Mouse (Mus musculus): Measurements from ENCODE around the gene Arnt2. TPM values are rescaled to one million over a fixed set of nuclear protein-coding genes. Genes with fewer than 3 reads are reported as not detected.

The Arnt2 gene
- polyA plus RNA-seq, 1 experiment from 2014 or later = 30.9 TPM

DNA sequence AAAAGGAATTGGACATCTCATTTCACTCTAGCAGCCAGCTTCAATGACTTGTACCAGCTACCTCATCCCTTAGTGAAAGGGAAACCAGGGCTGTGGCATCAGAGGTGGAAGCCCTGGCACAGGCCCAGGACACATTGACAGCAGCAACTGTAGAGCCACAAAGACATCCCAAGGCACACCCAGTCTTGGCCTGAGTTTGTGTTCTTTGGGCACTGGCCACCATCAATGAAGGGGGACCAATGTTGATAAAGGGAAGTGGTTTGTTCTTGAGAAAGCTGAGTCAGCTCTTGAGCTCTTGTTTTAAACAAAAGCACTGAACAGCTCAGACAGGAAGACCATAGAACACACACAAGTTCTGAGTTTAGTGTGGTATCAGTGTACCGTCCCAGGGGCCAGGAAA lies 130.7 kb downstream of the Arnt2 start:
- DNase-seq (ENCODE audit: low spot score) = no peak
- H3K27ac ChIP-seq (ENCODE audit: low read depth, low read length) = no peak overlapping the region
- H3K36me3 ChIP-seq (ENCODE audit: control insufficient read depth, insufficient read depth, low read length) = peaks cover 6% of the 10 kb centered on the region
- no peaks in the 10 kb centered on the region for H3K27me3 ChIP-seq (ENCODE audit: control insufficient read depth, insufficient read depth, low read length)
- H3K9ac ChIP-seq (ENCODE audit: low read length) = no peak overlapping the region
- no peak overlapping the region for H3K4me3 ChIP-seq (ENCODE audit: low read depth, low read length)
- H3K4me2 ChIP-seq (ENCODE audit: low read depth) = no peak overlapping the region
- no peaks in the 10 kb centered on the region for H3K4me1 ChIP-seq (ENCODE audit: control insufficient read depth, insufficient read depth, low read length)
- H3K9me3 ChIP-seq (ENCODE audit: control insufficient read depth, low read length) = no peaks in the 10 kb centered on the region
- no peak for ATAC-seq (ENCODE audit: insufficient read depth, low FRiP score, low TSS enrichment)
- WGBS = 79% methylated on average over 1 of the region's 1 CpGs

DNA sequence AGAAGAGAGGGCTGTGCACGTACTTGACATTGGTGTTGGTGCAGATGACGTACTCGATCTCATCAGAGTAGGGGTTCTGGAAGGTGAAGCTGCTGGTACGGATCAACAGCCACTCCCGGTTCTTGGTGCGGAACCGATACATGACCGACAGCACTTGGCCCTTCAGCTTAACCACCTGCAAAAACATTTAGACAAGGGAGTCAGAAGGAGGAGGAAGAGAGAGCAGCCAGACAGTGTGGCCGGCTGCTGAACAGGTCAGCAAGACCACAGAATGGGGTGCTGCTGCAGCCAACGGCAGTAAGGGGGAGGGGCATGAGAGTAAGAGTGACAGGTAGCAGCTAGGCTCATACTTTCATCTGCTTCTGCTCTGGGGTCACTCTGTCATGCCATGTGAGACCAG lies 134.7 kb downstream of the Arnt2 start:
- Histone ChIP-seq H3K9me3 (ENCODE audit: control insufficient read depth, low read length) (no peaks in the 10 kb centered on the region), H3K4me1 (ENCODE audit: control insufficient read depth, insufficient read depth, low read length) (no peaks in the 10 kb centered on the region), H3K27ac (ENCODE audit: low read depth, low read length) (no peak overlapping the region), H3K9ac (ENCODE audit: low read length) (no peak overlapping the region), H3K36me3 (ENCODE audit: control insufficient read depth, insufficient read depth, low read length) (peaks cover 6% of the 10 kb centered on the region), H3K4me3 (ENCODE audit: low read depth, low read length) (no peak overlapping the region), H3K4me2 (ENCODE audit: low read depth) (no peak overlapping the region), H3K27me3 (ENCODE audit: control insufficient read depth, insufficient read depth, low read length) (no peaks in the 10 kb centered on the region)
- DNase-seq (ENCODE audit: low spot score) (no peak), ATAC-seq (ENCODE audit: insufficient read depth, low FRiP score, low TSS enrichment) (no peak)
- 73% methylated on average over 10 of the region's 10 CpGs for WGBS

DNA sequence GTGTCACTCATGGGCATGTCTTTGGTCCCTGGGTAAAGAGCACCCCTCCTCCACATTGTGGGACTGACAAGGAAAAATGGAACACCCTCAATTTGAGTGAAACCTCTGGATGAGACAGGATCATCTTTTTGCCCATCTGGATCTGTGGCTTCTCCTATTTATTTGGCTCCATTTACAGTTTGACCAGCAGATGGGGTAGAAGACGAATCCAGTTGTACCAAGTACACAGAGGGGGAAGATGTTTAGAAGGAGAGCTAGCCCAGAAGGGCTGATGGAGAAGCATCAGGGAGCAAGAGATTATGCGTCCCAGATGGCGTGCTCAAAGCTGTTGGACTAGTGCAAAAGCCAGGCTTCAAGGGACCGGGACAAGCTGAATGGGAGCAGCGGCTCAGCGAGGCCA lies 136.0 kb downstream of the Arnt2 start:
- WGBS = 88% methylated on average over 6 of the region's 6 CpGs
- no peaks in the 10 kb centered on the region for H3K27me3 ChIP-seq (ENCODE audit: control insufficient read depth, insufficient read depth, low read length)
- H3K27ac ChIP-seq (ENCODE audit: low read depth, low read length) = no peak overlapping the region
- no peak overlapping the region for H3K4me3 ChIP-seq (ENCODE audit: low read depth, low read length)
- no peaks in the 10 kb centered on the region for H3K4me1 ChIP-seq (ENCODE audit: control insufficient read depth, insufficient read depth, low read length)
- no peak overlapping the region for H3K9ac ChIP-seq (ENCODE audit: low read length)
- DNase-seq (ENCODE audit: low spot score) (no peak), ATAC-seq (ENCODE audit: insufficient read depth, low FRiP score, low TSS enrichment) (no peak)
- no peak overlapping the region for H3K4me2 ChIP-seq (ENCODE audit: low read depth)
- H3K36me3 ChIP-seq (ENCODE audit: control insufficient read depth, insufficient read depth, low read length) = peaks cover 7% of the 10 kb centered on the region
- no peaks in the 10 kb centered on the region for H3K9me3 ChIP-seq (ENCODE audit: control insufficient read depth, low read length)

DNA sequence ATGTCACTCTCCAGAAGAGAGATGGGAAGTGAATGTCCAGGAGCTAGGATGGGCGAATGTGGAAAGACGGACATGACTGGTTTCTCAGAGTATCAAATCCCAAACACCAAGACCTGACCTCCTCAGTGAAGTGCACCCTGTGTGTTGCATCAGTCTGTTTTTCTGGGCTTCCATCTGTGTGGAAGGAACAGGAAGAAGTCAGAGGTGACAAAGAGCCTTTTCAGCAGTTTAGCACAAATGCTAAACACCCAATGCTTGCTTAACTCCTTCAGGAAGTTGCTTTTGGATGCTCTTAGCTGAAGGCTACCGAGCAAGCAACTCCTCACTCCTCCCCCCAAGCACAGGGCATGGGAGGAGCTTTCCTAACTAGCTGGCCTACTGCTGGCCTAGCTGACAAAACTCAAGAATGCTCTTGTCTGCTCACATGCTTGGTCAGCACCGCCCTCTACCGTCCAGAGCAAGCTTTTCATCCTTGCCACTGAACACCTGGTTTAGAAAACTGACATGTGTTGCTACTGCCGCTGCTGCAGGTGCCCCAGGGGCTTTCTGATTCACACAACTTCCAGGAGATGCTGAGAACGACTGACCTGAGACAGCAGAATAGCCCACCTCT lies 137.7 kb downstream of the Arnt2 start:
- Histone ChIP-seq H3K9ac (ENCODE audit: low read length) (no peak overlapping the region), H3K4me3 (ENCODE audit: low read depth, low read length) (no peak overlapping the region), H3K4me2 (ENCODE audit: low read depth) (no peak overlapping the region), H3K36me3 (ENCODE audit: control insufficient read depth, insufficient read depth, low read length) (peaks cover 5% of the 10 kb centered on the region), H3K9me3 (ENCODE audit: control insufficient read depth, low read length) (no peaks in the 10 kb centered on the region), H3K4me1 (ENCODE audit: control insufficient read depth, insufficient read depth, low read length) (no peaks in the 10 kb centered on the region), H3K27ac (ENCODE audit: low read depth, low read length) (no peak overlapping the region), H3K27me3 (ENCODE audit: control insufficient read depth, insufficient read depth, low read length) (no peaks in the 10 kb centered on the region)
- no peak; the same call in 1 of the 2 replicates for ATAC-seq (ENCODE audit: insufficient read depth, low FRiP score, low TSS enrichment)
- 26% methylated on average over 7 of the region's 7 CpGs for WGBS
- peak; percentile 76 for DNase-seq (ENCODE audit: low spot score)

DNA sequence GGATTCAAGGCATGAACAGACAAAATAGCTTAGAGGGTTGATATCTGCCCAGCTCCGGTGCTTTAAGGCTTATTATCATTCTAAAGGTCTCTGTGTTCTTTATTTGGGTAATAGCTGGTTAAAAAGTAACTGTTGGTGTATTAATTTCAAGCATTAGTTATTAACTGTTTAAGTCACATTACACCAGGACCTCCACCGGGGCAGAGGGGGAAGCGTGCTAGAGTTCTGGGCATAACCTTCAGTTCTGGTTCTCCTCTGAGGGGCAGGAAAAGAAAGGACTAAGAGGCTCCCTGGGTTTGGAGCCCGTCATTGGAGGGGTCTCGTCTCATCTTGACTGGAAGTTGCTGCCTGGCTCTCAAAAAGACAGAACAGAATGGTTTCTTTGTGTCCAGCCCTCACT lies 138.5 kb downstream of the Arnt2 start:
- no peak overlapping the region for H3K27ac ChIP-seq (ENCODE audit: low read depth, low read length)
- ATAC-seq (ENCODE audit: insufficient read depth, low FRiP score, low TSS enrichment) = no peak
- H3K27me3 ChIP-seq (ENCODE audit: control insufficient read depth, insufficient read depth, low read length) = no peaks in the 10 kb centered on the region
- no peak overlapping the region for H3K4me2 ChIP-seq (ENCODE audit: low read depth)
- H3K9ac ChIP-seq (ENCODE audit: low read length) = no peak overlapping the region
- 85% methylated on average over 5 of the region's 5 CpGs for WGBS
- H3K9me3 ChIP-seq (ENCODE audit: control insufficient read depth, low read length) = no peaks in the 10 kb centered on the region
- peaks cover 8% of the 10 kb centered on the region for H3K36me3 ChIP-seq (ENCODE audit: control insufficient read depth, insufficient read depth, low read length)
- no peaks in the 10 kb centered on the region for H3K4me1 ChIP-seq (ENCODE audit: control insufficient read depth, insufficient read depth, low read length)
- H3K4me3 ChIP-seq (ENCODE audit: low read depth, low read length) = no peak overlapping the region
- no peak for DNase-seq (ENCODE audit: low spot score)

DNA sequence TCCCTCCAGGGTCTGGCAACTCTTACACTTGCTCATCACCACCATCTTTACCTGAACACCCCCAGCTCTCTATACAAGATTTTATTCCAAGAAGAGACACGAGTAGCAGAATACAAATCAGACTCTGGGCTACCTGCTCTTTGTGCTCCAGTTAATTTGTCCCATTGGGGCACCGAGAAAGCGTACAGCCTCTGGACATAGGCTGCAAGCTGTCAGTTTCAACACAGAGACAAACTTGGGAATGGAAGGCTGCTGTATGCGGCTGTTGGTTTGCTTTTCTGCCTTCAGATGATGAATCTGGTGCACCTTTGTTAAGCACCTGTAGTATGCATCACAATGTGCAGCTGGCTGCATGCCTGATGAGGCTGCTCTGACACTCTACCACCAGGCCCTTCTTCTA lies 146.5 kb downstream of the Arnt2 start:
- Histone ChIP-seq H3K27ac (ENCODE audit: low read depth, low read length) (no peak overlapping the region), H3K36me3 (ENCODE audit: control insufficient read depth, insufficient read depth, low read length) (peaks cover 9% of the 10 kb centered on the region), H3K4me1 (ENCODE audit: control insufficient read depth, insufficient read depth, low read length) (no peaks in the 10 kb centered on the region), H3K9me3 (ENCODE audit: control insufficient read depth, low read length) (no peaks in the 10 kb centered on the region), H3K4me3 (ENCODE audit: low read depth, low read length) (no peak overlapping the region), H3K27me3 (ENCODE audit: control insufficient read depth, insufficient read depth, low read length) (no peaks in the 10 kb centered on the region), H3K9ac (ENCODE audit: low read length) (no peak overlapping the region), H3K4me2 (ENCODE audit: low read depth) (no peak overlapping the region)
- DNase-seq (ENCODE audit: low spot score) (no peak), ATAC-seq (ENCODE audit: insufficient read depth, low FRiP score, low TSS enrichment) (no peak)
- WGBS = 89% methylated on average over 4 of the region's 4 CpGs

DNA sequence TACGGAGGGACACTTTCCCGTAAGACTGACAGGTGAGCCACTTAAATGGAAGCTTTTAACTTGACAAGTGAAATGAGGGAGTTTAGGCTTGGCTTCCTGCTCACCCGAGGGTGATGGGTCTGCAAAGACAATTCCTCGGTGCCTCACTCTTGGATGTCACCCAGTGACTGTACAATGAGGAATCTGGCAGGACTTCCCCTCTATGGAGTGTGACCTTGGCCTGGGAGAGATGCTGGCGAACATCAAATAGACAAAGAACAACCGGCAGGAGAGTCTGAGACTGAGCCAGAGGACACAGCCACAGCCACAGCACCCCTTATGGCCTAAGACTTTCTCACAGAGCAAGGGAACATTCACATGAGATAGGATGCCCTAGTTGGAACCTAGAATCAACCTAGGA lies 148.6 kb downstream of the Arnt2 start:
- ATAC-seq (ENCODE audit: insufficient read depth, low FRiP score, low TSS enrichment) = no peak
- no peak overlapping the region for H3K4me2 ChIP-seq (ENCODE audit: low read depth)
- WGBS = 84% methylated on average over 6 of the region's 6 CpGs
- no peaks in the 10 kb centered on the region for H3K4me1 ChIP-seq (ENCODE audit: control insufficient read depth, insufficient read depth, low read length)
- peaks cover 6% of the 10 kb centered on the region for H3K36me3 ChIP-seq (ENCODE audit: control insufficient read depth, insufficient read depth, low read length)
- no peaks in the 10 kb centered on the region for H3K9me3 ChIP-seq (ENCODE audit: control insufficient read depth, low read length)
- DNase-seq (ENCODE audit: low spot score) = no peak
- no peak overlapping the region for H3K4me3 ChIP-seq (ENCODE audit: low read depth, low read length)
- no peak overlapping the region for H3K9ac ChIP-seq (ENCODE audit: low read length)
- no peak overlapping the region for H3K27ac ChIP-seq (ENCODE audit: low read depth, low read length)
- H3K27me3 ChIP-seq (ENCODE audit: control insufficient read depth, insufficient read depth, low read length) = no peaks in the 10 kb centered on the region

DNA sequence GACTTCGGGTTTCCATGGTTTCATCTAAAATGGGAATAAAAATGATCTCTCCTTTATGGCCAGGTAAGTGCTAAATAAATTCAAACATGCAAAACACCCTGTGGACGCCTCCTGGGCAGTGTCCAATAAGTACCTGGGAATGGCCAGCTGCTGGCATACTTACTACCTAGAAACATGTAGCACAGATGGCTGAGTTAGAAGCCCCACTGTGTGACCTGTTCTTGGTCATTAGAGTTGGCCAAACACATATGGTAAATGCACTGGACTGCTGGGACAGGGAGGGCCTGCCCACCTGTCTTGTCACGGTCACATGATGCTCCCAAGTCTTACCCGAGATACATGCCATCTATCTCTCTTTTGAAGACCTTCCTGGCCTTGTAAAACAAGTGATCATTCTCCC lies 149.6 kb downstream of the Arnt2 start:
- ATAC-seq (ENCODE audit: insufficient read depth, low FRiP score, low TSS enrichment) (no peak), DNase-seq (ENCODE audit: low spot score) (no peak)
- H3K36me3 ChIP-seq (ENCODE audit: control insufficient read depth, insufficient read depth, low read length) = peaks cover 3% of the 10 kb centered on the region
- no peak overlapping the region for H3K4me3 ChIP-seq (ENCODE audit: low read depth, low read length)
- H3K27ac ChIP-seq (ENCODE audit: low read depth, low read length) = no peak overlapping the region
- H3K4me2 ChIP-seq (ENCODE audit: low read depth) = no peak overlapping the region
- H3K9ac ChIP-seq (ENCODE audit: low read length) = no peak overlapping the region
- no peaks in the 10 kb centered on the region for H3K27me3 ChIP-seq (ENCODE audit: control insufficient read depth, insufficient read depth, low read length)
- WGBS = 83% methylated on average over 4 of the region's 4 CpGs
- H3K9me3 ChIP-seq (ENCODE audit: control insufficient read depth, low read length) = no peaks in the 10 kb centered on the region
- H3K4me1 ChIP-seq (ENCODE audit: control insufficient read depth, insufficient read depth, low read length) = no peaks in the 10 kb centered on the region

DNA sequence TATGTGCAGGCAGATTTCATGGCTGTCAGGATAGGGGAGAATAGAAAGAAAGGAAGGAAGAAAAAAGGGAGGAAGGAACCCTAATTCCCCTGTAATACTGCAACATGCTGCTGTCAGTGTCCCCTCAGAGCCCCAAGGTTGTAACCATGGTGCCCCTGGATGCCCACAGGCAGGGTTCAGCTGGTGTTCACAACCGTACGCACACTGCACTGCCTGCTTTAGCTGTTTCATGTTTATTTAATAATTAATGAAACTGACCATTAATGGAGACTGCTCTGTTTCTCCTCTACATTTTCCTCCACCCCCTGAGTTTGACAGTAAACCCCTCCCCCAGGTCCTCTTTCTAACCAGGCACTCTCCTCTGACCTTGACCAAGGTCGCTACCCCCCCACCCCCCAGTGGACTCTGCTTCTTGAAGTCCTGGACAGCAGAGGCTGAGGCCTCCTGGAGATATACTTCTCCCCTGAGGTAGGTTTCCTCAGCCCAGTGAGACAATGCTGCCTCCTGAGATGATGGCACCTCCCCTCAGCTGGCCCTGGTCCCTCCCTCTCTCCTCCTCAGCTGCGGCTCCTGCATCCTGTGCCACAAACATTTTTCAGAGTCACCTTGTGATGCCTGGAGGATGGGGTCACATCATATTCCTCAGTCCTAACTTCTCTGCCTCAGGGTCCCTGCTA lies 150.5 kb downstream of the Arnt2 start:
- H3K4me1 ChIP-seq (ENCODE audit: control insufficient read depth, insufficient read depth, low read length) = no peaks in the 10 kb centered on the region
- no peak overlapping the region for H3K27ac ChIP-seq (ENCODE audit: low read depth, low read length)
- WGBS = 78% methylated on average over 4 of the region's 4 CpGs
- DNase-seq (ENCODE audit: low spot score) (no peak), ATAC-seq (ENCODE audit: insufficient read depth, low FRiP score, low TSS enrichment) (peak; percentile 27; the same call in 1 of the 2 replicates)
- H3K27me3 ChIP-seq (ENCODE audit: control insufficient read depth, insufficient read depth, low read length) = no peaks in the 10 kb centered on the region
- H3K9me3 ChIP-seq (ENCODE audit: control insufficient read depth, low read length) = no peaks in the 10 kb centered on the region
- H3K9ac ChIP-seq (ENCODE audit: low read length) = no peak overlapping the region
- no peak overlapping the region for H3K4me3 ChIP-seq (ENCODE audit: low read depth, low read length)
- H3K4me2 ChIP-seq (ENCODE audit: low read depth) = no peak overlapping the region
- no peaks in the 10 kb centered on the region; the same call in none of the 2 replicates for H3K36me3 ChIP-seq (ENCODE audit: control insufficient read depth, insufficient read depth, low read length)
